Mouse (Mus musculus) kidney, postnatal 0 days (tissue): ENCODE results near the gene Ubash3a. TPM values are rescaled to one million over a fixed set of nuclear protein-coding genes. Genes with fewer than 3 reads are reported as not detected.

Experiments
- ATAC-seq: fragments of 200-750 bp; cut with Nextera tagmentation; replicated peaks from 2 replicates; pipeline ENCODE4 v1.8.0; 2017; ENCODE audit warnings: low read depth, moderate number of reproducible peaks, moderate TSS enrichment, moderate library complexity; ENCODE audit not compliant: low FRiP score
- DNase-seq: peaks from one replicate; pipeline ENCODE4 v3.0.0-alpha.2; 2016; ENCODE audit warnings: low spot score
- H3K27ac ChIP-seq: fragments of 300-500 bp; sonication (generic); 2 replicates; pipeline ENCODE4 v1.5.1; 2014; ENCODE audit warnings: mild to moderate bottlenecking
- H3K27me3 ChIP-seq: fragments of 300-500 bp; sonication (generic); 2 replicates; pipeline ENCODE4 v1.6.1; 2014; ENCODE audit warnings: low read length, mixed read lengths; ENCODE audit not compliant: insufficient read depth
- H3K36me3 ChIP-seq: fragments of 300-500 bp; sonication (generic); 2 replicates; pipeline ENCODE4 v1.6.1; 2014; ENCODE audit warnings: low read length, mixed read lengths; ENCODE audit not compliant: insufficient read depth
- H3K4me1 ChIP-seq: fragments of 300-500 bp; sonication (generic); replicated peaks from 2 replicates; pipeline ENCODE4 v1.6.1; 2014; ENCODE audit warnings: antibody characterized with exemption, low read length, mixed read lengths; ENCODE audit not compliant: insufficient read depth
- H3K4me2 ChIP-seq: fragments of 300-500 bp; sonication (generic); 2 replicates; pipeline ENCODE4 v1.6.1; 2014; ENCODE audit warnings: mild to moderate bottlenecking, low read length, moderate library complexity, mixed read lengths
- H3K4me3 ChIP-seq: fragments of 300-500 bp; sonication (generic); replicated peaks from 2 replicates; pipeline ENCODE4 v1.5.1; 2014; ENCODE audit warnings: low read depth, low read length
- H3K9ac ChIP-seq: fragments of 300-500 bp; sonication (generic); 2 replicates; pipeline ENCODE4 v1.6.1; 2014; ENCODE audit warnings: low read depth, low read length
- H3K9me3 ChIP-seq: fragments of 300-500 bp; sonication (generic); replicated peaks from 2 replicates; pipeline ENCODE4 v1.6.1; 2016; ENCODE audit warnings: low read length, inconsistent platforms, mixed read lengths
- CTCF ChIP-seq: IDR thresholded peaks from 2 replicates; pipeline ENCODE4 v1.5.1; 2016; ENCODE audit warnings: antibody characterized with exemption, low read depth, mild to moderate bottlenecking, moderate library complexity
- WGBS: fragments of 180-500 bp; shearing (Covaris S2); extraction: QIAGEN DNeasy Blood & Tissue Kit; methylation state at CpG from one replicate; pipeline ENCODE4 v1.1.7; 2014; 5-methylcytosine and 5-hydroxymethylcytosine counted together
- polyA plus RNA-seq: library from polyadenylated mRNA; unstranded; fragments of >200 nt; fragmentation: Nextera tagmentation; extraction: Ambion mirVana; gene quantifications from 2 replicates; pipeline ENCODE4 v1.2.1, GENCODE M21; 2015

Gene Ubash3a
- polyA plus RNA-seq, 1 experiment from 2014 or later: 0.14 TPM

GRCm38 (mm10) chr17:31192663-31193062 lies 15.0 kb upstream of the Ubash3a start:
- no peaks in the 10 kb centered on the region for H3K36me3 ChIP-seq
- no peak overlapping the region for H3K4me2 ChIP-seq
- H3K4me3 ChIP-seq: no peak overlapping the region
- no peak overlapping the region for H3K27ac ChIP-seq
- DNase-seq: no peak
- no peaks in the 10 kb centered on the region for H3K4me1 ChIP-seq
- WGBS: 25% methylated on average over 2 of the region's 2 CpGs
- no peak for ATAC-seq
- no peak overlapping the region for H3K9ac ChIP-seq
- TF ChIP-seq CTCF: no peak
- no peaks in the 10 kb centered on the region for H3K9me3 ChIP-seq
- H3K27me3 ChIP-seq: no peaks in the 10 kb centered on the region

- Histone ChIP-seq H3K4me2 (no peak overlapping the region), H3K4me3 (no peak overlapping the region), H3K9ac (no peak overlapping the region), H3K36me3 (no peaks in the 10 kb centered on the region), H3K27ac (no peak overlapping the region), H3K9me3 (no peaks in the 10 kb centered on the region), H3K27me3 (no peaks in the 10 kb centered on the region), H3K4me1 (no peaks in the 10 kb centered on the region)
- WGBS: 73% methylated on average over 9 of the region's 9 CpGs
- DNase-seq: no peak
- no peak; the same call in 1 of the 2 replicates for ATAC-seq
- TF ChIP-seq CTCF: no peak
Measured at GRCm38 (mm10) chr17:31193360-31193759, 14.3 kb upstream of the Ubash3a start.

DNA sequence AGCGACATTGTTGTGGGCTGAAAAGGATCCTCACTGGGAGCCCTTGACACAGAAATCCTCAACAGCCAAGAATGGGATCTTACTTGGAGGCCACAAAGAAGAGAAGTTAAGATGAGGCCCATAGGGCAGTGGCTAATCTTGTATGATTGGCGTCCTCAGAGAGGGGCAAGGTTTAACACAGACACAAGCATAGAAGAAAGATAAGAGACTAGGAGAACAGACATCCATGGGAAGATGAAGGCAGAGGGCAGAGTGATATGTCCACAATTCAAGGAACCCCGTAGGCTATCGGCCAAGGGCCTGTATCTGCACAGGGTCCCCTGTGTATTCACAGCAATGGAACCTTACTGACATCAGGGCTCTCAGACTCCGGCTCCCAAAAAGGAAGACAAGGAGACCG lies 12.5 kb upstream of the Ubash3a start:
- no peak for ATAC-seq
- no peaks in the 10 kb centered on the region for H3K4me1 ChIP-seq
- TF ChIP-seq CTCF: no peak
- no peak overlapping the region for H3K9ac ChIP-seq
- H3K36me3 ChIP-seq: no peaks in the 10 kb centered on the region
- H3K4me3 ChIP-seq: no peak overlapping the region
- no peaks in the 10 kb centered on the region for H3K9me3 ChIP-seq
- no peaks in the 10 kb centered on the region for H3K27me3 ChIP-seq
- H3K27ac ChIP-seq: no peak overlapping the region
- 86% methylated on average over 6 of the region's 6 CpGs for WGBS
- no peak overlapping the region for H3K4me2 ChIP-seq
- no peak for DNase-seq

- 78% methylated on average over 7 of the region's 7 CpGs for WGBS
- H3K36me3 ChIP-seq: no peaks in the 10 kb centered on the region
- no peak for ATAC-seq
- TF ChIP-seq CTCF: no peak
- no peak overlapping the region for H3K9ac ChIP-seq
- H3K27ac ChIP-seq: no peak overlapping the region
- no peaks in the 10 kb centered on the region for H3K9me3 ChIP-seq
- H3K27me3 ChIP-seq: no peaks in the 10 kb centered on the region
- no peaks in the 10 kb centered on the region for H3K4me1 ChIP-seq
- no peak overlapping the region for H3K4me2 ChIP-seq
- H3K4me3 ChIP-seq: no peak overlapping the region
- DNase-seq: no peak
Measured at GRCm38 (mm10) chr17:31196283-31196682, 11.4 kb upstream of the Ubash3a start.

DNA sequence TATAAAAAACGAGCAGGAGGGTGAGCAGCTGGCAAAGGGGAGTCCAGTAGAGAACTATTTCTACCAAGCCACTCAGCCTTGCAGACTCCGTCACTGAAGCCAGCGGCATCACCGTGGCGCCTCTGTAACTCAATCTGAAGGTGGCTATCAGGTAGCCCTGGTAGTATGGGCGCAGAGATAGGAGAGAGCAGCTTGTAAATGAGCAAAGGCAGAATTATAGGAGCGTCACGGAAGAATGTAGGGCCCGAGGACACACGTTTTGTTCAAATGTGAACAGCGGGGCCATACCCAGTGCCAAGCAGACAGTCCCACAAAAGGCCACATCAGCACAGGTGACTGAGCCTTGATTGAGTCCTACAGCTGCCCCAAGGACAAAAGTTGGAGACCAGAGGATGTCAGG lies 8.8 kb upstream of the Ubash3a start, which contains the start of gene Tmprss3:
Gene Tmprss3 (minus strand): TSS at position 101 of the 400 bp plus-strand sequence.
- H3K27me3 ChIP-seq: no peaks in the 10 kb centered on the region
- no peak for DNase-seq
- H3K9me3 ChIP-seq: no peaks in the 10 kb centered on the region
- H3K4me2 ChIP-seq: no peak within 1 kb of the TSS
- ATAC-seq: no peak
- TF ChIP-seq CTCF: no peak
- no peak within 1 kb of the TSS for H3K27ac ChIP-seq
- no peak within 1 kb of the TSS for H3K4me3 ChIP-seq
- WGBS: 53% methylated on average over 11 of the region's 11 CpGs
- H3K4me1 ChIP-seq: no peaks in the 10 kb centered on the region
- H3K9ac ChIP-seq: no peak within 1 kb of the TSS
- no peaks in the 10 kb centered on the region for H3K36me3 ChIP-seq

DNA sequence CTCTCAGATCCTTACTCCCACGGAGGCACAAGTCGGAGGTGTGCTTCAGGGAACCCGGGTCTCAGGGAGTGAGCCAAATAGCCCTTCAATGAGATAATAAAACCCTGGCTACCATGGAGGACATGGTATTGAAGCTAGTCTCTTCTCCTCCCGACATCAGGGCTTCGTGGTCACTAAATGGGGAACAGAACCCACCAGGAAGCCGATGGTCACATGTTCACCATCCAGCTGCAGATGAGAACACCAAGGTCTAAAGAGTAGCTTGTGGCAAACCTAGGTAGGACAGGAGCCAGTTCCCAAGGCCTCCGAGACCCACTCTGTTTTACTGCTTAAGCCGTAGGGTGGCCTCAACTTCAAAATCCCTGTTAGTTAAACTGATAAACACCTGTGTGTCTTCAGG lies 981 bp downstream of the Ubash3a start:
- H3K36me3 ChIP-seq: no peaks in the 10 kb centered on the region
- 70% methylated on average over 8 of the region's 8 CpGs for WGBS
- DNase-seq (no peak), ATAC-seq (no peak)
- H3K4me3 ChIP-seq: no peak overlapping the region
- no peak for TF ChIP-seq CTCF
- H3K27me3 ChIP-seq: no peaks in the 10 kb centered on the region
- no peak overlapping the region for H3K9ac ChIP-seq
- no peaks in the 10 kb centered on the region for H3K4me1 ChIP-seq
- H3K9me3 ChIP-seq: no peaks in the 10 kb centered on the region
- H3K4me2 ChIP-seq: no peak overlapping the region
- no peak overlapping the region for H3K27ac ChIP-seq

GRCm38 (mm10) chr17:31209376-31209930 lies 1.8 kb downstream of the Ubash3a start:
- Histone ChIP-seq H3K4me1 (no peaks in the 10 kb centered on the region), H3K27ac (no peak overlapping the region), H3K36me3 (no peaks in the 10 kb centered on the region), H3K4me3 (no peak overlapping the region), H3K9ac (no peak overlapping the region), H3K27me3 (no peaks in the 10 kb centered on the region), H3K4me2 (no peak overlapping the region), H3K9me3 (no peaks in the 10 kb centered on the region)
- TF ChIP-seq CTCF: no peak
- ATAC-seq: no peak
- DNase-seq: no peak
- WGBS: 92% methylated on average over 11 of the region's 11 CpGs
